Mouse (Mus musculus) ES-E14 (cell line): ENCODE measurements around the gene Col4a2. TPM values are rescaled to one million over a fixed set of nuclear protein-coding genes. Genes with fewer than 3 reads are reported as not detected.
A peak's percentile ranks its signal among the peaks of the same experiment; 100 is the strongest.

Source experiments
- DNase-seq: peaks from one replicate; pipeline ENCODE4 v3.0.0-alpha.2; 2013; ENCODE audit warnings: low read depth, low spot score
- H3K27ac ChIP-seq: 2 replicates; pipeline ENCODE4 v1.5.1; 2012; ENCODE audit warnings: low read depth, mild to moderate bottlenecking, low read length, moderate library complexity, mixed read lengths; ENCODE audit not compliant: poor library complexity, insufficient read depth, severe bottlenecking
- H3K36me3 ChIP-seq: 2 replicates; pipeline ENCODE4 v1.6.1; 2012; ENCODE audit warnings: mild to moderate bottlenecking, low read length, moderate library complexity, mixed read lengths; ENCODE audit not compliant: control insufficient read depth, poor library complexity, insufficient read depth, severe bottlenecking
- H3K4me1 ChIP-seq, 2 experiments: fragments of 150-350 bp in 1 of 2; sonication (generic) in 1 of 2; 2 replicates each; pipeline ENCODE4 v1.6.1; 2012; ENCODE audit warnings: low read length in 2 of 2, mild to moderate bottlenecking in 1 of 2, mixed read lengths in 1 of 2; ENCODE audit not compliant: control insufficient read depth in 2 of 2, insufficient read depth in 2 of 2, poor library complexity in 1 of 2
- H3K4me3 ChIP-seq, 2 experiments: fragments of 150-350 bp in 1 of 2; sonication (generic) in 1 of 2; 2 replicates each; pipeline ENCODE4 v1.5.1; 2012; ENCODE audit warnings: low read length in 2 of 2, low read depth in 1 of 2, mild to moderate bottlenecking in 1 of 2, mixed read lengths in 1 of 2; ENCODE audit not compliant: insufficient read depth in 1 of 2, poor library complexity in 1 of 2, severe bottlenecking in 1 of 2
- H3K9ac ChIP-seq: 2 replicates; pipeline ENCODE4 v1.6.1; 2012; ENCODE audit warnings: low read depth, mild to moderate bottlenecking, low read length, mixed read lengths; ENCODE audit not compliant: poor library complexity, insufficient read depth, severe bottlenecking
- H3K9me3 ChIP-seq: fragments of 150-350 bp; sonication (generic); 2 replicates; pipeline ENCODE4 v1.6.1; 2012; ENCODE audit warnings: low read depth, mild to moderate bottlenecking, low read length; ENCODE audit not compliant: control insufficient read depth, insufficient read depth
- CHD2 ChIP-seq: IDR thresholded peaks from 2 replicates; pipeline ENCODE4 v1.6.1; 2014; ENCODE audit warnings: mild to moderate bottlenecking, low read depth, low read length, inconsistent platforms
- HCFC1 ChIP-seq: IDR thresholded peaks from 2 replicates; pipeline ENCODE4 v1.6.1; 2012; ENCODE audit warnings: low read length, inconsistent platforms, borderline replicate concordance; ENCODE audit not compliant: insufficient read depth
- MAFK ChIP-seq: IDR thresholded peaks from 2 replicates; pipeline ENCODE4 v1.6.1; 2014; ENCODE audit warnings: mild to moderate bottlenecking, low read depth, low read length, inconsistent platforms; ENCODE audit not compliant: insufficient read depth
- ZC3H11A ChIP-seq: IDR thresholded peaks from 2 replicates; pipeline ENCODE4 v1.6.1; 2012; ENCODE audit warnings: low read depth, mild to moderate bottlenecking, inconsistent platforms, low read length, borderline replicate concordance
- ZNF384 ChIP-seq: IDR thresholded peaks from 2 replicates; pipeline ENCODE4 v1.6.1; 2012; ENCODE audit warnings: low read depth, low read length, inconsistent platforms
- in situ Hi-C, 2 experiments: fragments of 600-800 bp; cut with MboI; formaldehyde crosslinking; loops; one replicate each; pipeline ENCODE4 v1.15.1; 2025; ENCODE audit warnings: low sequenced_read_pairs in 2 of 2, inconsistent platforms in 1 of 2; ENCODE audit not compliant: unreplicated experiment in 2 of 2
- total RNA-seq: library from RNA; depleted of rRNA; stranded (reverse); fragments of 300-350 nt; gene quantifications from 2 replicates; pipeline ENCODE4 v1.2.3, GENCODE M21; 2012

Gene Col4a2
- total RNA-seq, 1 experiment: 102 TPM

DNA sequence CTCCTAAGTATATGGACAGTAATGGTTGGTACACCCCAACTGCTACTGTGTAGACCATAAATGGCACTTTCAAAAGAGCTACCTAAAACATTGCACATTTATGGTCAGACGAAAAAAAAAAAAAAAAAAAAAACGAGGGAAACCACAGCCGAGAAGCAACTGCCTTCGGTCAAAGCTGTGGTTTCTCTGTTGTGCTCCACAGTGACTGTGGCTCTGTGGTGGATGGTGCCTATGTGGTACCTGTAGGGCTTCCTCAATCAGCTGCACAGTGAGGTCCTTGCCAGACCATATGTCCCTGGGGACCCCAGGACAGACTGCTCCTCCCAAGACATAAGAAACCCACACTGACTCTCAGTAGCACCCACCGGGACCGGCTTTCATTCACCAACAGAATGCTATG, 36.3 kb upstream of the Col4a2 start:
- no peaks in the 10 kb centered on the region; a peak in 1 of 4 replicates for H3K4me1 ChIP-seq
- no peak for DNase-seq
- no peaks in the 10 kb centered on the region for H3K36me3 ChIP-seq
- H3K27ac ChIP-seq: no peak overlapping the region
- in situ Hi-C loops: no loop called here
- no peaks in the 10 kb centered on the region for H3K9me3 ChIP-seq
- TF ChIP-seq ZC3H11A: no peak
- no peak overlapping the region for H3K9ac ChIP-seq
- no peak overlapping the region for H3K4me3 ChIP-seq

DNA sequence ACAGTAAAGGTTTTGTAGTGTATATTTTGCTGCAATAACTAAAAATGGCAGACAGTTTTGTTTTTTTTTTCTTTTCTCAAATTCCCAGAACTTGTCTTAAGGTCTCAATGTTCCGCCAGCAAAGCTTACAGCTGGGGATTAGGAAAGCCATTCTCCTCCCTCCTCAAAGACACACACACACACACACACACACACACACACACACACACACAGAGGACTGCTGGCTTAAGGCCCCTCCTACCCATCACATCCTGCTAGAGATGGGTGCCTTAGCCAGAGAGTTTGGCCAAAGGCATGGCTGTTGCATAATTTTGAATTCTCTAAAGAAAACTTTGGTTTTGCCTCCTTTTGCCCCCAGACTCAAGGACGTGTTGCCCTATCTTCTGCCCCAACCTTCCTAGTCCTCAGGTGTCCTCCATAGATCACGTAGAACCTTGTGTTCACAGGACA, 35.0 kb upstream of the Col4a2 start:
- in situ Hi-C loops: no loop called here
- TF ChIP-seq CHD2 (no peak), ZNF384 (no peak), MAFK (no peak), HCFC1 (no peak), ZC3H11A (no peak)
- DNase-seq: no peak
- H3K9ac ChIP-seq: no peak overlapping the region
- H3K36me3 ChIP-seq: no peaks in the 10 kb centered on the region
- no peaks in the 10 kb centered on the region for H3K9me3 ChIP-seq
- H3K4me3 ChIP-seq: no peak overlapping the region
- no peaks in the 10 kb centered on the region; a peak in 1 of 4 replicates for H3K4me1 ChIP-seq
- H3K27ac ChIP-seq: no peak overlapping the region

DNA sequence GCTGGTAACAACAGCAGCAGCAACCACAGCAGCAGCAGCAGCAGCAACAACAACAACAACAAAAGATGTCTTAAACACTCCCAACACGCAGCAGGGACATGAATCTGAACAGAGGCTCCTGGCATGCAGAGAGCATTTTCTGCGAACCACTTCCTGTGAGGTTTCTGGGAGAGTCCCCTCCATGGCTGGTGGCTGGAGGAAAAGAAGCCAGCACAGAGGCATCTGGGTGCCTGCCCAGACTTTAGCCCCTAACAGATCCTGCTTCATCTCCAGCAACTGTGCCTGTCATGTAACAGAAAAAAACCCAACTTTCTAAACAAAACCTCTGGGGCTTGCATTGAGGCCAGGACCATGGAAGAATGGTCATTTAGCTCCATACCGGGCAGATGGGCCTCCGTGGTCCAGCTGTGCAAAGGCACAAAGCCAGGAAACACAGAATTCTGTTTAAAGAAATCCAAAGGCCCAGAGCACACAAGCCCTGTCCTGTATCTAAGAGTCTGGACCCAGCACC, 34.4 kb upstream of the Col4a2 start:
- Histone ChIP-seq H3K4me1 (no peaks in the 10 kb centered on the region; a peak in 1 of 4 replicates), H3K9me3 (no peaks in the 10 kb centered on the region), H3K36me3 (no peaks in the 10 kb centered on the region), H3K4me3 (no peak overlapping the region), H3K27ac (no peak overlapping the region), H3K9ac (no peak overlapping the region)
- TF ChIP-seq MAFK (no peak), ZC3H11A (no peak), HCFC1 (no peak), ZNF384 (no peak), CHD2 (no peak)
- in situ Hi-C loops: no loop called here
- no peak for DNase-seq

DNA sequence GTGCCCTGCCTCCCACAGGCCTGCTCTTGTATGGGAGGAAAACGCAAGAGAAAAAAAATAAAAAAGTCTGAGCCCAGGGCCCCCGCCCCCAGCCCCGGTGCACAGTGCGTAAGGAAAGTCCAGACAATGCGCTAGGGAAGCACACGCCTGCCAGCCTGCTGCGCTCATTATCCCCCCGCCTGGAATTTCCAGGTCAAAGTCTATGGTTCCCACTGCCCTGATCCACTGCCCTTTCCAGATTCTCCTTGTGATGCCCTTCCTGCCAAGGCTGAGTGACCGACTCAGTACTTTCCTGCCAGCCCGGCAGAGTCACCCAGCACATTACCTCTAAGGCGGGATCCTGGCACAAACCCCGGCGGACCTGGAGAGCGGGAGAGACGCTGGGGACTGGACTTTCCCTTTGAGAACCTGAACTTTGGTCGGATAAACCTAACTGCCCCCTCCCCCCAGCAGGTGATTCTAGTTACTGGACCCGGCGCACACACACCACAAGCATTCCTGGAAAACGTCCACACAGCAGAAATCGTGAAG, 33.2 kb upstream of the Col4a2 start:
- H3K9ac ChIP-seq: no peak overlapping the region

More for the DNA sequence above, 33.2 kb upstream of the Col4a2 start:
- DNase-seq: no peak
- in situ Hi-C loops: no loop called here
- H3K27ac ChIP-seq: no peak overlapping the region
- no peaks in the 10 kb centered on the region for H3K36me3 ChIP-seq
- no peaks in the 10 kb centered on the region; a peak in 1 of 4 replicates for H3K4me1 ChIP-seq
- peak overlapping the region; percentile 44 to 56; a peak in 3 of 4 replicates for H3K4me3 ChIP-seq
- no peaks in the 10 kb centered on the region for H3K9me3 ChIP-seq
- TF ChIP-seq HCFC1 (no peak), MAFK (0 out of 2 replicates have a peak, but pooled peaks have one; percentile 20), ZNF384 (peak; percentile 93), ZC3H11A (no peak), CHD2 (no peak)
